Mouse (Mus musculus) testis, adult 2 months (tissue): Measurements from ENCODE around the gene L3mbtl1. TPM values are rescaled to one million over a fixed set of nuclear protein-coding genes. Genes with fewer than 3 reads are reported as not detected.

Experiments
- H3K27ac ChIP-seq: fragments of 200-500 bp; 2 replicates; pipeline ENCODE4 v1.5.1; 2012; ENCODE audit warnings: low read depth, low read length; ENCODE audit not compliant: control insufficient read depth, insufficient read depth
- H3K27me3 ChIP-seq: fragments of 200-500 bp; 2 replicates; pipeline ENCODE4 v1.6.1; 2012; ENCODE audit warnings: mild to moderate bottlenecking, low read length, moderate library complexity; ENCODE audit not compliant: control insufficient read depth, insufficient read depth
- H3K36me3 ChIP-seq: fragments of 200-500 bp; 2 replicates; pipeline ENCODE4 v1.6.1; 2012; ENCODE audit warnings: mild to moderate bottlenecking, low read length; ENCODE audit not compliant: control insufficient read depth, insufficient read depth
- H3K4me1 ChIP-seq: fragments of 200-500 bp; 2 replicates; pipeline ENCODE4 v1.6.1; 2012; ENCODE audit warnings: low read length; ENCODE audit not compliant: control insufficient read depth, insufficient read depth
- H3K4me3 ChIP-seq: fragments of 200-500 bp; 2 replicates; pipeline ENCODE4 v1.5.1; 2012; ENCODE audit warnings: low read depth, mild to moderate bottlenecking, low read length, moderate library complexity, mixed read lengths; ENCODE audit not compliant: control insufficient read depth
- CTCF ChIP-seq: fragments of 200-500 bp; IDR thresholded peaks from 2 replicates; pipeline ENCODE4 v1.5.1; 2012; ENCODE audit warnings: low read depth, mild to moderate bottlenecking, inconsistent platforms, low read length, moderate library complexity; ENCODE audit not compliant: control insufficient read depth, insufficient read depth, insufficient replicate concordance
- POLR2A ChIP-seq: fragments of 200-500 bp; IDR thresholded peaks from 2 replicates; pipeline ENCODE4 v1.6.1; 2012; ENCODE audit warnings: low read depth, mild to moderate bottlenecking, inconsistent platforms, low read length, moderate library complexity; ENCODE audit not compliant: control insufficient read depth
- polyA plus RNA-seq: library from polyadenylated mRNA; depleted of rRNA; stranded (reverse); fragments of >200 nt; gene quantifications from 2 replicates; pipeline ENCODE4 v1.2.3, GENCODE M21; 2012

The L3mbtl1 gene
- polyA plus RNA-seq, 1 experiment, result 3.1 TPM

DNA sequence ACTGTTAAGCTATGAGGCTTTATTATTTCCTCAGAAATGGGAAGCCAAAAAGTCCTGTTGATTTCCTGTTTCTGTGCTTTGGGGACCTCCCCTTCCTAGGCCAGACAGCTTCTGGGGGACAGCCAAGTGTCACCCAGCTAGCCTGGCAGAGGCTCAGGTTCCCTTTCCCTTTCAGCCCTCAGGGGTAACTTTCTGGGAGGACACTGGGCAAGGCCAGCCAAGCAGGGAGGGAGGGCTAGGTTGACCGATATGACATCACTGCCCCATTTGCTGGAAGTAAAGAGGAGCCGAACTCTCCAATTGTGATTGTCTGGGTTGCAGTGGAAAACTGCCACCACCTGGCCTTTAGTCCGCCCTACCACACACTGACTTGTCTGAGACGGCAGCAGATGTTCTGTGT, 32.7 kb downstream of the L3mbtl1 start:
- no peak for TF ChIP-seq POLR2A
- TF ChIP-seq CTCF, result no peak
- no peaks in the 10 kb centered on the region for H3K4me1 ChIP-seq
- no peaks in the 10 kb centered on the region for H3K36me3 ChIP-seq

DNA sequence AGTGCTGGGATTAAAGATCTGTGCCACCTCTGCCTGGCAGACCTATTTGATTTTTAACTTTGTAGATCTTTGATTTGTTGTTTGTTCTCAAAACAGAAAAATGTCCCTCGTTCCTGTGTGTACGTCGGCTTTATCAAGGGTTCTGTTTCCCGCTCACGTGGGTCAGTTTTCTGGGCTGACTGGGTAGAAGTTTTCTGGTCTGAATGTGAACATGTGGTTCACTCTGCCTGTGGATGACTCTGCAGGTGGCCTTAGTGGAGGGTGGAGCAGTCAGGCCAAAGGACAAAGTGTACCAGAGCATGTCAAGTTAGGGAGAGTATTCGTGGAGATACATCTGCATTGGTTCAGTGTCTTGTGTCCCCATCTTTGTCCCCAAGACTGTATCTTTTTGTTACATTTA, 41.1 kb downstream of the L3mbtl1 start:
- TF ChIP-seq CTCF (no peak), POLR2A (no peak)
- H3K27me3 ChIP-seq, result no peaks in the 10 kb centered on the region
- H3K4me3 ChIP-seq, result no peak overlapping the region
- no peak overlapping the region for H3K27ac ChIP-seq
- H3K4me1 ChIP-seq, result no peaks in the 10 kb centered on the region
- no peaks in the 10 kb centered on the region for H3K36me3 ChIP-seq

More for the DNA sequence above, 32.7 kb downstream of the L3mbtl1 start:
- H3K4me3 ChIP-seq, result no peak overlapping the region; the same call in 1 of the 2 replicates
- H3K27ac ChIP-seq, result no peak overlapping the region
- no peaks in the 10 kb centered on the region for H3K27me3 ChIP-seq

- H3K27ac ChIP-seq, result no peak overlapping the region
- H3K36me3 ChIP-seq, result no peaks in the 10 kb centered on the region
- H3K27me3 ChIP-seq, result no peaks in the 10 kb centered on the region
- TF ChIP-seq CTCF (no peak), POLR2A (no peak)
- H3K4me1 ChIP-seq, result no peaks in the 10 kb centered on the region
- no peak overlapping the region for H3K4me3 ChIP-seq
Observed at GRCm38 (mm10) chr2:162985923-162986322, 42.7 kb downstream of the L3mbtl1 start.

GRCm38 (mm10) chr2:162986764-162987163, 43.5 kb downstream of the L3mbtl1 start:
- H3K27me3 ChIP-seq, result no peaks in the 10 kb centered on the region
- no peaks in the 10 kb centered on the region for H3K36me3 ChIP-seq
- no peak for TF ChIP-seq POLR2A
- no peak for TF ChIP-seq CTCF
- no peak overlapping the region for H3K27ac ChIP-seq
- no peaks in the 10 kb centered on the region for H3K4me1 ChIP-seq
- H3K4me3 ChIP-seq, result no peak overlapping the region

DNA sequence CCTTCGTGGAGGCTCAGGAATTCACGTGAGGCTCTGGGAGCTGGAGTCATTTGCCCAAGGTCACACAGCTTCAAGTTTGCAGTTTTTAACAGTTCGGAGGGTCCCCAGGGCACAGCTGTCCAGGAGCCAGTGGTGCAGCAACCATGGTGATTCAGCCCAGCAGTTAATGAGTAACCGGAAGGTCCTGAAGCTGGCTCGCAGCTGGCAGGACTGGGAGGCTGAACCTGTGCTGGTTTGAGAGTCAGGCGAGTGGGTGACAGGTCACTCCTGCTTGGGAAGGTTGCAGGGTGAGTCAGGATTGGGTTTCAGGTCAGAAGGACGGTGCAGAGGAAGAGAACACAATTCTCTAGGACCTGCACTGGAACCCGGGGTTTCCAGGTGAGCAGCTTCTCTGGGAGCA, 43.9 kb downstream of the L3mbtl1 start, which contains the start of gene Sgk2:
Gene Sgk2 (plus strand): TSS at position 113 of the 400 bp plus-strand sequence.
- H3K27me3 ChIP-seq, result no peaks in the 10 kb centered on the region
- H3K27ac ChIP-seq, result no peak within 1 kb of the TSS
- TF ChIP-seq POLR2A (no peak), CTCF (no peak)
- H3K4me3 ChIP-seq, result no peak within 1 kb of the TSS
- no peaks in the 10 kb centered on the region for H3K36me3 ChIP-seq
- no peaks in the 10 kb centered on the region for H3K4me1 ChIP-seq

GRCm38 (mm10) chr2:162988235-162988634, 45.0 kb downstream of the L3mbtl1 start:
- Histone ChIP-seq H3K36me3 (no peaks in the 10 kb centered on the region), H3K4me1 (no peaks in the 10 kb centered on the region), H3K27me3 (no peaks in the 10 kb centered on the region), H3K27ac (no peak overlapping the region), H3K4me3 (no peak overlapping the region)
- TF ChIP-seq CTCF (no peak), POLR2A (no peak)

DNA sequence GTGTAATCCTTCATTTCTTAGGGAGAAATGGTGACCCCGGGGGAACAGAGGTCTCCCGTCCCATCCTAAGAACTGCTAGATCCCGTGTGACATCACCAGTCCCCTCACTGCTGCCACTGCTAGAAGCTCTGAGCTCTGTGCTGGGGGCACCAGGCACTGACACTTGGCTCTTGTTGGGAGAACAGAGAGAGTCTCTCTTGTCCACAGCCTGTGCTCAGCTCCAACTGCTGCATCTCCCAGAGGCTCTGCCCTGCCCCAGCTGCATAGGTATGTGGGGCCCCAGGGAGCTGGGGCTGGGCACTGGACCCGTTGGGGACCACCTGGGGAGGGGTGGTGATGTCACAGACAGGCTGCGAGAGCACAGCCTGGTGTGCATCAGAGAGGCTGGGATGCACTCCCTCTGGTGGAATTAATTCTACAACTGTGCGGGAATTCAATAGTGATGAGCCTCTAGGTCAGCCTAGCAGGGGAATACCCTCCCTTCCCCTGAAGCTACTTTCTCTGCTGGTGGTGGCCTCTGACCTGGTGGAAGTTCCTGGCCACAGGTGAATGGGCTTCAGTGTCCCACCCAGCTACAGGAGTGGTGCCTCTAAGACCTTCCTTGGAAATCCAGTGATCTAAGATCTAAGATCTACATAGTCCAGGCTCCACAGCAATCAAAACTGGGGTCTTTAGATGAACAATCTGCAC, 48.3 kb downstream of the L3mbtl1 start:
- no peak overlapping the region for H3K27ac ChIP-seq
- H3K36me3 ChIP-seq, result no peaks in the 10 kb centered on the region
- no peaks in the 10 kb centered on the region for H3K27me3 ChIP-seq
- no peak overlapping the region for H3K4me3 ChIP-seq
- H3K4me1 ChIP-seq, result no peaks in the 10 kb centered on the region
- TF ChIP-seq POLR2A (no peak), CTCF (no peak)
